Mouse (Mus musculus): ENCODE measurements at regions not wholly inside any gene's neighbourhood (a gene's known extent, or its start where the extent isn't known, plus 50 kb on each side); places are given as distances from the start of the nearest gene placed in this dataset.
"Not testable (repeated sequence)": the region's sequence is repeated elsewhere in the genome, so short reads cannot be mapped to it uniquely, and the experiment has no call there.

DNA sequence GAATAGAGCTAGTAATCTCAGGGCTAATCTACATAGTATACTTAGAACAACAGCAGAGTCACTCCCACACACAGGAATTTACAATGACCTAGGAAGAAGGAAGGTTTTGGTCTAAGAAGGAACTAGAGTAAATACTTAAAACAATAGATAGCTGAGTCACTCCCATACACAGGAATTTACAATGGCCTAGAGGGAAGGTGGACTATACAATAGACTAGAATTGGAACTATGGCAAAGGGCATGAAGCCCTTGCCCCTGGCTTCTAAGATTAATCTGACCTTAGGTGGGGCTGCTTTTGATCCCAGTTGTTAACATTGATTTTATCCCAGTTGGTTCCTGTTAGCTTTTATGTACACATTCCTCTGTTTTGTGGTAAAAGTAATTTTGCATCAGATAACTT, 427.8 kb upstream of the Clint1 start:
- not testable (repeated sequence) for DNase-seq (ENCODE audit: low read depth, low spot score)

DNA sequence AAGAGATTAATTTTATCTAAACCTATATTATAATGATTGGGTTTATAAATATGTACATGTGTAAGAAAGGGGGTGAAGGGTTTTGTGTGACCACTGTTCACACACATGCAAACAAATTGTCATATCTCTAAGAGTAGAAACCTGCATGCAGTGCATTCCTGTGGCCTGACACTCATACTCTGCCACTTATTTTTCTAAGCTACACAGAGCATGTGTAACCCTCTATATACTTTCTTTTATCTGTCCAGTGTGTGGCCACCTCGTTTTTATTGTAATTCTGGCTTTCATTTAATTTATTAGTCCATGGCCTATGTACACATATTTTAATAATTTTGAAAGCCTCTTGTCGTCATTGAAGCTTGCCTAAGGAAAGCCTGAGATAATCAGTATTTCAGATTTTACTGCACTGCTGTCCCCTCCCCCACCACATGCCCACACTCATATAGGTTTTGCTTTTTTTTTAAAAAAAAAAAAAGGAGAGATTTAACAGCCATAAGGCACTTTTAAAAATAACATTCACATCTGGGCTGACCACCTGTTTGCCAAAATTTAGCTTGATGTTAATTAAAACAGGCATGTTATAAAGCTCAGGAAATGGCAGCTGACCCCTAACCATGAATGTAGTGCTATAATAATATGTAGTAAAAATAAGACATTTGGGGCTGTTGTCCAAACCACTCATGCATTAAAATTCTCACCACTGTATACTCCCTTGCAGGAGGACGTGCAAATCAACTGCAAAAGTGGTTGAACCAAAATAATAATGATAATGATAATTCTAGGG, 410.7 kb upstream of the Clint1 start:
- DNase-seq (ENCODE audit: low read depth, low spot score): no peak

DNA sequence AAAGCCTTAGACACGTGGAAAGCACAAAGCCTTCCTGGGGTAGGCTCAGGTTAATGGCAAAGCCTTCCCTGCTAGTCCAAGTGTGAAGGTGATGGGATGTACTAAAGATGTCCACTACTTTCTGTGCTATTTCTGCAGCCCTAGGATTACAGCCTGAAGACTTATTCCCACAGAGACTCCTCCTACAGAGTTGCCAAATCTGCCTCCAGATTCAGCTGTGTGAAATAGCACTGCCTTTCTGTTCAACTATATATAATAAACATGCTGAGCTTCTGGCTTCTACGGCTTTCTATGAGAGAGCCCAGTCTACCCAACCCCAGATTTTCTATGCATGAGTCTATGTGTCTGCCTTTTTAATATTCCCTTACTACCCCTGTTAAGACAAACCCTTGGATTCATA, 405.3 kb upstream of the Clint1 start:
- no peak for DNase-seq (ENCODE audit: low read depth, low spot score)

DNA sequence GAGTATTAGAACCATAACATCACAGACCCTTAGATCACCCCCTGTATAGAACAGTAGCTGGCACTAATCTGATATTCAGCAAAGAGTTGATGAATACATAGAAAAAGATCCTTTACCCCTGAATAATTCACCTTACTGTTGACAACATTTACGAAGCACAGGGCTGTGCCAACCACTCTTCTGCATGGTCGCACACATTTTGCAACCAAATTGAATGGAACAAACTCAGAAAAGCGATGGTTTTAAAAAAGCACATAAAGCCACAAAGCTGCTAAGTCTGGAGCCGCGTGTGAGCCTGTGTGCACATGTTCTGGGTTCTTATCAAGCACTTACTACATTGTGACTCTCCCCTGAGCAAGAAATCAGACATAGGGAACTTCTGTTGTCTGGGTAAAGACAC, 397.6 kb upstream of the Clint1 start:
- DNase-seq (ENCODE audit: low read depth, low spot score): no peak

DNA sequence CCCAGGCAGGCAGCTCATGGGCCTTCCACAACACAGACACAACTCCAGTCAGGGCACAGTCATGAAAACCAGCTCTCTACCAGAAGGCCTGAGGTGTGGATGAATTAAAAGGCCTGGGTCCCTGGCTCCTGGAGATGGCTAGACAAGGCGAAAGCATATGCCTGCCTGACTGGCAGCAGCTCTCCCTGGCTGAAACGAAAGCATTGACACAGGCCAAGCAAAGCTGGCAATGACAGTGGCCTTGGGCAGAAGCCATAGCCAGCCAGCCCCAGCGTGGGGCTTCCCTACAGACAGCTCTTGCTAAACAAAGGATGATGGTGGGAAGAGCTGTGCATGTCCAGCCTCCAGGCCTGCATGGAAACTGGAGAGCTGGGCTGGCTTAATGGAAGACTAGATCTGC, 396.9 kb upstream of the Clint1 start:
- DNase-seq (ENCODE audit: low read depth, low spot score): no peak

DNA sequence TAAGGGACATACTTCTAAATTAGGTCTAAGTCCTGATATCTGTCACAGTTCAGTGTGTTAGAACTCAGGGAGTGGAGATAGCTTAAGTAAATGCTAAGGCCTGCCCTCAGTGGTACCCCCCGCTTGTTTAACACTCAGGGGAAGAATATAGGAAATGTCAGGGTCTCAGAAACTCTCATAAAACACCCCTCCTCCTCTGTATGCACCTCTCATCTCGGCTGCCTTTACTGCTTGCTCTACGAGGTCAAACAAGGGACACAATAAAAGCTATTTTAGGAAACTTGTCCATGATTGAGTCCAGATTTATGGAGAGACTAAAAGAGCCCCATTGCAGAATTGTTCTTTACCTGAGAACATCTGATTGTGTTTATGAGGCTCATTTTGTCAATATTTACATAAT, 395.1 kb upstream of the Clint1 start:
- no peak for DNase-seq (ENCODE audit: low read depth, low spot score)

DNA sequence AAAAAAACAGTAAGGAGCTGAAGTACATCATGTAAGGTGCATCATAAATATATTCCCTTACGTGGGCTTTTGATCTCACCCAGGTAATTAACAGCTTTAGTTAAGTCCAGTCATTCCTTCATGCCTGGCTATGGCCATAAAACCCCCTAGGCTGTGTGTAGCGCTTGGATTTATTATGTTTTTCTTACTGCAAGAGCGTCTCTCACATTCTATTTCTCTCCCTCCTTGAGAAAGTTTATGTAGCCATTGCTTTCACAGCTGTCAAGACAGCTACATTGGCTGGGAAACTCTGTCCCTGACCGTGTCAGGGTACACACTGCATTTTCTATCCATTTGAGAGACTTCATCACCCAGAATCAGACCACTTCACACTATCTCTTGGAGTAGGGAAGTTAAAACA, 394.3 kb upstream of the Clint1 start:
- no peak for DNase-seq (ENCODE audit: low read depth, low spot score)

DNA sequence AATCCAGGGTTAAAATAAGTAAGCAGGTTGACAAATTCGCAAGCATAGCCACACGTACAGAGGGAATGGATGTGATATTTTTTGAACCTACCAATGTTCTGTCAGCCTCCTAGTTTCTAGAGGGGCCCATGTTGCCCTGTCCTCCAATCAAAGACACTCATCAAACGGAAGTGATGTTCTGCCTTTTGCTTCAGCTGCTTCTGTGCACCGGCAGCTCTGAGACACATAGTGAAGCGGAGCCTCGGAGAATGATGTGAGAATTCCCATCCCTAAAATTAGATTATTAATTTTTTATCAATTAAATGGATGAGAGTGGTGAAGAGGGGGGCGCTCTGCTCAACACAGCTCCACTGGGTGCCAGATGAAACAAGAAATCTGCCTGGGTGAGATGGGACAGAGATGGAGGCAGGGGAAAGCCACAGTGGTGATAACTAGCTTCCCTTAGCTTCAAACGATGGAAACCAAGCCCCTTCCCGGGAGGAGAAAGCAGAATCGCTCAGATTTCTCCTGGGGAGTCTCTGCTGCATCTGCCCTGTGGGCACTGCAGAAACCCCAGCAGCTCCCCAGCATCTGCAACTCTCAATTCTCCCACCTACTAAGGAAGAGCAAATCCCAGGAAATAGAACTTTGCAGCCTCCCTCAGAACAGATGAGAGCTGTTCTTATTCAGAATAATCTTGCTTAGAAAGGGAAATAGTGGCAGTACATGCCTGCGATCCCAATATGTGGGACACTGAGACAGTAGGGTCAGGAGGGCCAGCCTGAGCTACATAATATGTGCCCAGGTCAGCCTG, 391.7 kb upstream of the Clint1 start:
- DNase-seq (ENCODE audit: low read depth, low spot score): no peak

DNA sequence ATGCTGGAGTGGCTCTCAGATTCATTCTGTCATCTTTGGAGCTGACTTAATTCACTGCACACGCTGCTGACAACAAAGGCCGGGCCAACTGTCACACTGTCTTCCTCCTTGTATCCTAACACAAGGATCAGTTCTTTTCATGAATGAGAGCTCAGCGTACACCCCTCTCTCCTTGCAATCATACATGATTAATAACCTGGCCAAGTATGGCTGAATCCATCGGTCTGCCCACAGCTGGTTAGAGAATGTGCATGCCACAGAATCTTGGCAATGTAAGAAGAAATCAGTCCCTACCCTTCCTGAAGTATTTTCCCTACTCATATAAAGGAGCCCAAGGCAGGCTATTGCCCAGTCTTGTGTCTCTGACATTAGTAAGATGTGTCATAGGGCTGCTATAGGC, 387.4 kb upstream of the Clint1 start:
- DNase-seq (ENCODE audit: low read depth, low spot score): no peak

DNA sequence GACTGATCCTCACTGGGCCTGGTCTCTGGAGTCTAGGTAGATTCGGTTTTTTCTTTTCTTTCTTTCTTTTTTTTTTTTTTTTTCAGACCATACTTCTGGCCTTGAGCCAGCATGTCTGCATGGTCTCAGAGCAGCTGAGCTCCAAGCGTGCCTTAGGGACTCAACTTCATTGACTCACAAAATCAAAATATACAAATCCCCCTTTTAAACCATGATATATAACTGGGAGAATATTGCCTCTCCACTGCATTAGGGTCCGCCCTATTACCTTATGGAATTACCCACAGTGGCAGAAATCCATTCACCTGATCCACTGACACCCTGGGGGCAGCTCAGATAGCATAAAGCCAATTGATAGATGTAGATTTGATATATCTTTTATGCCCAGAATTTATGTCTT, 385.5 kb upstream of the Clint1 start:
- DNase-seq (ENCODE audit: low read depth, low spot score): no peak

DNA sequence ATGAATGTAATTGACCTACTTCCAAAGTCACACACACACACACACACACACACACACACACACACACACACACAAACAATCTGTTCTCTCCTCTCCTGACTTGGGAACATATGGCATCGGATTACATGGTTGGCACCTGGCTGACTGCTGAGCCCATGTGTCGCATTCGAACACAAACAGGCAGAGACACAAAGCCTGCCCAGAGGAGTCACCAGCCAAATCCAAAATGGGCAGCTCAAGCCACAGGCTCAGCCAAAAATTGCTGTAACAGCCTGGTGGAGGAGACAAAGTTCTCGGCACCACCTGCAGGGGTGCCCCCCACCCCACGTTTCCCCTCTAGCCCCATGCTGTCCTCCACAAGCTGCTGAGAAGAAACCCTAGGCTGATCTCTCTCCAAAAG, 379.7 kb upstream of the Clint1 start:
- DNase-seq (ENCODE audit: low read depth, low spot score): no peak

DNA sequence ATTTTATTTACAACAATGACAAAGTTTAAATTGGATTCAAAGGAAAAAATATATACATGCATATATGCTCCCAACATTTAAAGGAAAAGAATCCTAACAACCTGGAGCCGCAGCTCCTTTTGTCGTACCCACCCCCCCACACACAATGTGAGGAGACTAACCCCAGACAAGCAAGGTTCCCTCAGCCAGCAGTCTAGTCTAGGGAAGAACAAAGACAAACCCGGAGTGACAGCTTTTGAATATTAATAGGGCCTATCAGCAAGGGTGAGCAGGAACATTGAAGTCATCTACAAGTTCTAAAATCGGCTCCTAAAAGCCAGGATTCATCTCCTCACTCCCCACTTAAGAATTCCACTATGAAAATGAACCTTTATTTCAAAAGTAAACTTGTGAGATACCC, 374.9 kb upstream of the Clint1 start:
- DNase-seq (ENCODE audit: low read depth, low spot score): no peak

DNA sequence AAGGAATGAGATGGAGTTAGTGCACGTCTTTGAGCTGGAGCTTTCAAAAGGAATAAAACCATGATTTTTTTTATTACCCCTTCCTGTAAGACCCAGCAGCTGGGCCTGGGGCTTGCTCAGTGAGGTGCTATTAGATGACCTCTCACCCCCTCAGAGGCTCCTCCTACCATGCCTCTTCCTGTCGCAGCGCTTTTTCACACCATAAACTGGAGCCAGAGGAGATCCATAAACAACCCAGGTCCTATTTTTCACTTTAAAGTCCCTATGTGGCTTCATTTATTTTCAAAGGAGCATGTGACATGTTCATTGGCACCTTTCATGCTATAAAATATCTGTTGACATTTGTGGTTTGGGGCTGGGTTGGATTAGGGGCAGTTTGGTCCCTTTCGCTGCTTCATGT, 365.9 kb upstream of the Clint1 start:
- no peak for DNase-seq (ENCODE audit: low read depth, low spot score)

DNA sequence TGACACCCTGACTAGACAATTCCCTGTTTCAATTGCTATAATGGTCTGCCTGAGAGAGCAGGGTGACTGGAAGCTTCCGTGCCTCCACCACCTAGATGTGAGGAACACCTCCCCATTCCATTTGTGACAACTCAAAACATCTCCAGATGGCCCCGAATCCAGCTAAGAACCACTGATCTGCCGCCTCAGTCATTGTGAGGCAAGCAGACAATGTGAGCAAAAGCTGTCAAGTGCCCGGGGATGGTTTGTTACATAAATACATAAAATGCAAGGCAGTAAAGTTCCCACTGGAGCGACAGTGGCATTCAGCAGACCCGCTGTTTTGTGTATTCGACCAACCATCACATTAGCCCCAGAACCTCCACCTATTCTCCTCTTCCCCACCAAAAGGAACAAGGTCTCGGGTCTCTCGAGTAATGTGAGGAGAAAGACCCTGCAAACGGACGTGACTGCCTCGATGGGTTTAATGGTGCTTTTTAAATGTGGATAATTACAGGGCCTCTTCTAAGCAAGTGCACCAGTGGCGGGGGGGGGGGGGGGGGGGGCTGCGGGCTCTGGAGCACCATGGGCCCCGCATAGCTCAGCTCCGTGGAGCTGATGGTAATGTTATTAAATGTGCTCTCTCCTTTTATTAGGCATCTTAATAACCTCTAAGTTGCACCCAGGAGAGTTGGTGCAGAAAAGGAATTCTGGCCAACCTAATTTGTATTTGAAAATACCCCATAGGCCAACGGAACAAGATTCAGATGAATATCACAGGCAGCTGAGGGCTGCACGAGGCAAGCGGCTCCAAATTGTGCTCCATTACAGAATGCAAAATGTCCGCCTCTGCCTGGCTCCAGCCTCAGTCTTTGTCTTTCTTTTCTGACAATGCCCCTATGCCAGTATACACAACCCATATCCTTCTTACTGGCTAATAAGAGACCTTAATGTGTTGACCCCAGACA, 360.6 kb upstream of the Clint1 start:
- no peak for DNase-seq (ENCODE audit: low read depth, low spot score)

DNA sequence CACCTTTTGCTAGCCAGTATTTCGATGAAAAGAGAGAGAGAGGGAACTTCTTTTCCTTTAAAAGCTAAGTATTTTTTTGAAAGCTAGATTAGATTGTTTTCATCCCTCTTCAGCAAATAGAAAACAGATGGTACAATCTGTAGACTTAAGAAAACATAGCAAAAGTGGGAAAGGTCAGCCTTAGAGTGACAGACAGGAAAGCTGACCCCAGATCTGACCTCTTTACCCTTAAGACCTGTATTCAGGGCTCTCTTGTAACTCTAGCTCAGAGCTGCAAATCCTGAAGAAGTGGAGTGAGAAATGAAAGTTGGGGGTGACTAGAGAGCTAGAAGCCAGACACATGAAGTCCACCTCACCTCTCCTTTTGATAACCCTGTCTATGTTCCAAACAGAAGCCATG, 356.6 kb upstream of the Clint1 start:
- no peak for DNase-seq (ENCODE audit: low read depth, low spot score)

DNA sequence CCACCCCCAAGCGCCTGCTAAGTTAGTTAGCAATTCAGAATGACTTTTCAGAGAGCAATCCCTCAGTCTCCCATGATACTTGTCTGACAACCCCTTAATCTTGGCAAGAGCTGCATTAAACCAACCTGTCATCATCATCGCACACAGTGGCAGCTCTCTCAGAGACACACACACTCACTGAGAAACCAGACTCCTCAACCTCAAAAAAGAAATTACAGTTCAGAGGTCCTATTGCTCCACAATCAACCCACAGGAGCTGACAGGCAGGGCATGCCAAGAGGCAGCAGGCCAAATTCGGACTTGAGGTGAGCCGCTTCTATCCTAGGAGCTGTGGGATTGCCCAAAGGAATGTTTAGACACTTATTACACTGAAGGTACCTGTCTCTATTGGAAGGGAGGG, 343.3 kb upstream of the Clint1 start:
- peak; percentile 2 for DNase-seq (ENCODE audit: low read depth, low spot score)

DNA sequence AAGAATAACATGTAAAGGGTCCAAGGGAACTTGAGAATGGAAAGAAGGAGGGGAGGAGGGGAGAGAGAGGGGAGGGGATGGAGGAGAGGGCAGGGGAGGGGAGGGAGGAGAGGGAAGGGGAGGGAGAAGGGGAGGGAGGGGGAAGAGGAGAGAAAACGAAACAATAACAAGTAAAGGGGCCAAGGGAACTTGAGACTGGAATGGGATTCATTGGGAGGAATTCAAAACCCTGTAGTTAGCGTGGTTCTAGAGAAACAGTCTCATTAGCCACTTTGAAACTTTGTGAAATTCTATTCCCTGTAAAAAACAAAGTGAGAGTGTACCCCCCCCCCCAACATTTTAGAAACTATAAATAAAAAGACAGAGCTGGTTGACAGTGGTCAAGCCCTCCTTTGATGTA, 342.6 kb upstream of the Clint1 start:
- DNase-seq (ENCODE audit: low read depth, low spot score): no peak

DNA sequence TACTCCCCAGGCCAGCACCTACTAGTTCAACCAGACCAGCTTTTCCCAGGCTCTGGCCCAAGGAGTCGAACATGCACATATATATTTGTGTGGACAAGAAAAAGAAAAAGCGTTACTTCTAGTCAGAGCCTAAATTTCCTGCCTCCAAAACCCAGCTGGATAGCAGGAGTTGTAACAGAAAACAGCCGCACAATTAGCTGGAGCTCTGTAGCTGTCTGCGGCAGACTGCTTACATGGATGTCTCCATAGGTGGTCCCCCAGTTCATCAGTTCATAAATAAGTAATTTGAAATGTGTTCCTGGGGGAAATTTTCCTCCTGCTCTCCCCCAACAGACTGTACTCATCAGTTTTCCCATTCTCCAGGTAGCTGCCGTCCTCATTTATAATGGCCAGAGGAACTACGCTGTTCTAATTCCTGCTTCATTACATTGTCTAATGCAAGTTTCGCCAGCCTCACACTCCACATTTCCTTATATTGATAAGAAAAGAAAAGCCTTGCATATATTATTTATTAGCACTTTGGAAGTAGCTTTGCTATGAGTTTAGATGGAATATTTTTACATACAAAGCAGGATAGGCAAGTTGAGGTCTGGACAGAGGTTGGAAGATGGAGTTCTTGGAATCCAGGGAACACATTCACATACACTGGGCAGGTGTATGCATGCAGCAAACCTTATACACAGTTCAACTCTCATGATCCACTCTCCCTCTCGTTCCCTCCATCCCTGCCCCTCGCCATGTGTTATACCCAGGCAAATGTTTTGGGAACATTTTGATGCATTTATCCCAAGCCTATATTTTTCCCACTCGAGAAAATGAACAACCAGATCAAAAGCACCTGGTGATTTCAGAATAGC, 337.2 kb upstream of the Clint1 start:
- DNase-seq (ENCODE audit: low read depth, low spot score): no peak

DNA sequence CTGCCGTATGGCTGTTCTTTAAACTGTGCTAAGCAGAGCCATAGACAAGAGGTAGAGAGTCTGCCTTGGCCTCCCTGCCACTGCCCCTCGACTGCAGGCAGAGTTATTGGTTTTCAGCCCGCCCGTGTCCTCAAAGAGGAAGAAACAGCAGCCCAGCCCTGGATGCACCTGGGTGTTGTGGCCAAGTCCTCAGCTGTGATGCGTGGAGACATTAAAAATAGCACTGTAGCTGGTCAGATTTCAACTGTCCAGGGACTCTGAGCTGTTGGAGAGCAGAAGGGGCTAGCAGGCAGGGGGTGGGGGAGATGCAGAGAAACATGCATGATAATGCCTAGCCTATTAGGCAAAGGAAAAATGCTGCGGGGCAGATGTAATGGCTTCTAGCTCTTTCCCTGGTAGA, 327.1 kb upstream of the Clint1 start:
- DNase-seq (ENCODE audit: low read depth, low spot score): no peak

DNA sequence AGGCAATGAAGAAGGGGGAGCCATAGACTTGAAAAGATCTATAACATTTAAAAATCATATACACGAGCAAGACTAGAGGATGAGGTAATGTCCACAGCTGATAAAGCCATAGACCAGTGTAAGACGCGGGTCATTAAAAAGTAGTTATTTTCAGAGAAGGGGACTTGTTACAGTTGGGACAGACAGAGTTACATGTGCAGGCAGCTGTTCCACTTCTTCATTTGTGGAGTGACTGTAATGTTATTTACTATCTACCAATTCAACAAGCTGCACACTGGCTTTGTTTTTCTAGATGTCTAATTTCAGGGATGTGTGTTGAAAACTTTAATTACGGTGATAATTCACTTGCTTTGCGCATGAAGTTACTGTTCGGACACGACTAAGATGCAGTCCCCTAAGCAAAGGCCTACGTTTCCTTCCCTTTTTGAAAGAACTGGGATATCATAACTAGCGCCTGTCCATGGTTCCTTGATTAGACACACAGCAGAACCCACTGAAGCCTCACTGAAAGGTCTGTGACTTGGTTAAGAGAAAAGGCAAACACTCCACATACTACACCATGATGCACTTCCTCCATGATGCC, 320.7 kb upstream of the Clint1 start:
- no peak for DNase-seq (ENCODE audit: low read depth, low spot score)

All from 3T3-L1 (cell line).